Mouse (Mus musculus) thymus, postnatal 0 days (tissue): ENCODE results near the gene Gm7247. TPM values are rescaled to one million over a fixed set of nuclear protein-coding genes. Genes with fewer than 3 reads are reported as not detected.
"Not testable (repeated sequence)": the region's sequence is repeated elsewhere in the genome, so short reads cannot be mapped to it uniquely, and the experiment has no call there.

ENCODE experiments used
- DNase-seq: peaks from one replicate; pipeline ENCODE4 v3.0.0-alpha.2; 2015; ENCODE audit warnings: low spot score
- polyA plus RNA-seq: library from polyadenylated mRNA; unstranded; fragments of >200 nt; fragmentation: Nextera tagmentation; extraction: Ambion mirVana; gene quantifications from 2 replicates; pipeline ENCODE4 v1.2.1, GENCODE M21; 2015

The Gm7247 gene
- polyA plus RNA-seq, 1 experiment from 2014 or later = not detected

- no peak for DNase-seq
Observed at GRCm38 (mm10) chr14:51495781-51496180, 134.2 kb downstream of the Gm7247 start.

GRCm38 (mm10) chr14:51496955-51497354 is 135.4 kb downstream of the Gm7247 start:
- DNase-seq = no peak

- no peak for DNase-seq
Observed at GRCm38 (mm10) chr14:51497958-51498357, 136.4 kb downstream of the Gm7247 start.

- DNase-seq = no peak
Observed at GRCm38 (mm10) chr14:51499707-51500275, 138.2 kb downstream of the Gm7247 start.

- no peak for DNase-seq
Observed at GRCm38 (mm10) chr14:51500461-51500860, 138.9 kb downstream of the Gm7247 start.

GRCm38 (mm10) chr14:51507416-51507815 is 145.9 kb downstream of the Gm7247 start:
- no peak for DNase-seq

GRCm38 (mm10) chr14:51552490-51552889 is 190.9 kb downstream of the Gm7247 start, which contains the start of gene Gm5622:
Gene Gm5622 (plus strand): TSS chr14:51552790.
- no peak for DNase-seq

- not testable (repeated sequence) for DNase-seq
Observed at GRCm38 (mm10) chr14:51573963-51574362, 212.4 kb downstream of the Gm7247 start, which contains the start of gene Gm17175. Gene Gm17175 (minus strand): TSS chr14:51574063.

- not testable (repeated sequence) for DNase-seq
Observed at GRCm38 (mm10) chr14:51592039-51592438, 230.5 kb downstream of the Gm7247 start, which contains the start of gene Gm17174. Gene Gm17174 (minus strand): TSS chr14:51592139.

GRCm38 (mm10) chr14:51611210-51611609 is 249.7 kb downstream of the Gm7247 start, which contains the start of gene Gm17078:
Gene Gm17078 (minus strand): TSS chr14:51611310.
- no peak for DNase-seq

Other genes starting within 250 kb of the Gm7247 start
- not detected in 2 replicates for gene Eddm3b, start 247.3 kb upstream of the Gm7247 start, polyA plus RNA-seq
- gene Rnase6, start 237.8 kb upstream of the Gm7247 start, polyA plus RNA-seq = 3.1 and 4.6 TPM in 2 replicates
- 1.2 and 1.4 TPM in 2 replicates for gene Rnase1, start 215.0 kb upstream of the Gm7247 start, polyA plus RNA-seq
- gene Rnase2b, start 199.5 kb upstream of the Gm7247 start, polyA plus RNA-seq = not detected in 2 replicates
- gene Ang2, start 162.6 kb upstream of the Gm7247 start, polyA plus RNA-seq = 0.55 TPM in 1 of 2 replicates, not detected in the other
- not detected in 2 replicates for gene Ear14, start 158.4 kb upstream of the Gm7247 start, polyA plus RNA-seq
- not detected in 2 replicates for gene Rnase2a, start 105.6 kb upstream of the Gm7247 start, polyA plus RNA-seq
- gene Vmn2r88, start 49.1 kb downstream of the Gm7247 start, polyA plus RNA-seq = not detected in 2 replicates
- gene Vmn2r89, start 90.1 kb downstream of the Gm7247 start, polyA plus RNA-seq = not detected in 2 replicates
- gene Gm5622, start 191.0 kb downstream of the Gm7247 start, polyA plus RNA-seq = 0.18 TPM in 1 of 2 replicates, not detected in the other
- not detected in 2 replicates for gene Gm17175, start 212.3 kb downstream of the Gm7247 start, polyA plus RNA-seq
- gene Gm17174, start 230.4 kb downstream of the Gm7247 start, polyA plus RNA-seq = not detected in 2 replicates
- gene Gm17078, start 249.6 kb downstream of the Gm7247 start, polyA plus RNA-seq = not detected in 2 replicates